Mouse (Mus musculus) limb, embryonic 13.5 days (tissue): ENCODE data around the gene Glo1. TPM values are rescaled to one million over a fixed set of nuclear protein-coding genes. Genes with fewer than 3 reads are reported as not detected.
"Not testable (repeated sequence)": the region's sequence is repeated elsewhere in the genome, so short reads cannot be mapped to it uniquely, and the experiment has no call there.

ENCODE experiments used
- ATAC-seq: fragments of 200-750 bp; cut with Nextera tagmentation; 2 replicates; pipeline ENCODE4 v1.8.0; 2017; ENCODE audit warnings: low read depth, moderate number of reproducible peaks, moderate TSS enrichment; ENCODE audit not compliant: low FRiP score
- H3K27ac ChIP-seq: fragments of 300-500 bp; sonication (generic); 2 replicates; pipeline ENCODE4 v1.5.1; 2015; ENCODE audit warnings: inconsistent platforms, mild to moderate bottlenecking, moderate library complexity
- H3K27me3 ChIP-seq: fragments of 300-500 bp; sonication (generic); 2 replicates; pipeline ENCODE4 v1.6.1; 2015; ENCODE audit warnings: mild to moderate bottlenecking, inconsistent platforms
- H3K36me3 ChIP-seq: fragments of 300-500 bp; sonication (generic); 2 replicates; pipeline ENCODE4 v1.6.1; 2015; ENCODE audit warnings: inconsistent platforms, mild to moderate bottlenecking, moderate library complexity
- H3K4me1 ChIP-seq: fragments of 300-500 bp; sonication (generic); 2 replicates; pipeline ENCODE4 v1.6.1; 2015; ENCODE audit warnings: inconsistent platforms
- H3K4me2 ChIP-seq: fragments of 300-500 bp; sonication (generic); replicated peaks from 2 replicates; pipeline ENCODE4 v1.6.1; 2015; ENCODE audit warnings: inconsistent platforms, mild to moderate bottlenecking, moderate library complexity
- H3K4me3 ChIP-seq: fragments of 300-500 bp; sonication (generic); 2 replicates; pipeline ENCODE4 v1.5.1; 2015; ENCODE audit warnings: moderate library complexity, mild to moderate bottlenecking, inconsistent platforms
- H3K9ac ChIP-seq: fragments of 300-500 bp; sonication (generic); 2 replicates; pipeline ENCODE4 v1.6.1; 2015; ENCODE audit warnings: mild to moderate bottlenecking, inconsistent platforms
- H3K9me3 ChIP-seq: fragments of 300-500 bp; sonication (generic); 2 replicates; pipeline ENCODE4 v1.6.1; 2016; ENCODE audit warnings: inconsistent platforms
- WGBS: fragments of 180-500 bp; shearing (Covaris S2); methylation state at CpG from one replicate; pipeline ENCODE4 v1.1.7; 2015; 5-methylcytosine and 5-hydroxymethylcytosine counted together
- polyA plus RNA-seq: library from polyadenylated mRNA; unstranded; fragments of >200 nt; fragmentation: Nextera tagmentation; extraction: Ambion mirVana; gene quantifications from 2 replicates; pipeline ENCODE4 v1.2.1, GENCODE M21; 2015

Gene Glo1
- 209 and 211 TPM in 2 replicates for polyA plus RNA-seq

DNA sequence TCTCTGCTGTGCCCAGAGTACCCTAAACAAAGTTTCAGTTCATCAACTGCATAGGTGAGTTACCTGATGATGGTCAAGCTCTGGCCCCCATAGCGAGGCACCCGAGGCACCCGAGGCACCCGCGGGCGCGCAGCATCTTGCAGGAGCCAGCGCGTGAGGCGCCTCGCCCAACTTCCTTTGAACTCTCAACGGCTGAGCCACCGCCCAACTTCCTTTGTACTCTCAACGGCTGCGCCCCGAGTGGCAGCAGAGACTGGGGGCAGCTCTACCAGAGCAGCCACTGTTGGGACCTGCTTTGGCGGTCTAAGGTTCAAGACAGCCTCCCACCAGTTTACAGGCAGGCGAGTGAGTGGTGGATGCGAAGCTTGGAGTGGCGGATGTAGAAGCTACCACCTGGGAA lies at the start of gene Glo1:
Glo1 (minus strand) TSS at position 153 of the 400 bp plus-strand sequence.
- WGBS: no CpG with 5 or more reads among the region's 20 CpGs
- H3K9me3 ChIP-seq, ATAC-seq, H3K4me1 ChIP-seq, H3K4me3 ChIP-seq, H3K4me2 ChIP-seq, H3K36me3 ChIP-seq, H3K9ac ChIP-seq, H3K27me3 ChIP-seq, H3K27ac ChIP-seq: not testable (repeated sequence)

- Histone ChIP-seq H3K27me3 (no peaks in the 10 kb centered on the region), H3K4me3 (no peak overlapping the region), H3K36me3 (no peaks in the 10 kb centered on the region), H3K9me3 (peaks cover 7% of the 10 kb centered on the region; the same call in 1 of the 2 replicates), H3K27ac (no peak overlapping the region), H3K9ac (no peak overlapping the region), H3K4me2 (no peak overlapping the region), H3K4me1 (no peaks in the 10 kb centered on the region)
- ATAC-seq: no peak
- WGBS: 89% methylated on average over 9 of the region's 9 CpGs
Measured at GRCm38 (mm10) chr17:30675021-30675740, 48.5 kb upstream of the Glo1 start.

GRCm38 (mm10) chr17:30673023-30673422 lies 46.4 kb upstream of the Glo1 start:
- ATAC-seq: no peak
- 83% methylated on average over 6 of the region's 6 CpGs for WGBS
- H3K27ac ChIP-seq: no peak overlapping the region
- H3K27me3 ChIP-seq: no peaks in the 10 kb centered on the region
- no peaks in the 10 kb centered on the region for H3K36me3 ChIP-seq
- no peak overlapping the region for H3K4me3 ChIP-seq
- no peaks in the 10 kb centered on the region for H3K4me1 ChIP-seq
- H3K9me3 ChIP-seq: peaks cover 4% of the 10 kb centered on the region; the same call in 1 of the 2 replicates
- H3K4me2 ChIP-seq: no peak overlapping the region
- no peak overlapping the region for H3K9ac ChIP-seq

GRCm38 (mm10) chr17:30672556-30672955 lies 45.9 kb upstream of the Glo1 start:
- H3K4me3 ChIP-seq: no peak overlapping the region
- 65% methylated on average over 4 of the region's 4 CpGs for WGBS
- no peaks in the 10 kb centered on the region for H3K27me3 ChIP-seq
- H3K9me3 ChIP-seq: peaks cover 4% of the 10 kb centered on the region; the same call in 1 of the 2 replicates
- H3K27ac ChIP-seq: no peak overlapping the region
- no peak overlapping the region for H3K4me2 ChIP-seq
- H3K9ac ChIP-seq: no peak overlapping the region
- H3K4me1 ChIP-seq: no peaks in the 10 kb centered on the region
- no peaks in the 10 kb centered on the region for H3K36me3 ChIP-seq
- ATAC-seq: no peak

DNA sequence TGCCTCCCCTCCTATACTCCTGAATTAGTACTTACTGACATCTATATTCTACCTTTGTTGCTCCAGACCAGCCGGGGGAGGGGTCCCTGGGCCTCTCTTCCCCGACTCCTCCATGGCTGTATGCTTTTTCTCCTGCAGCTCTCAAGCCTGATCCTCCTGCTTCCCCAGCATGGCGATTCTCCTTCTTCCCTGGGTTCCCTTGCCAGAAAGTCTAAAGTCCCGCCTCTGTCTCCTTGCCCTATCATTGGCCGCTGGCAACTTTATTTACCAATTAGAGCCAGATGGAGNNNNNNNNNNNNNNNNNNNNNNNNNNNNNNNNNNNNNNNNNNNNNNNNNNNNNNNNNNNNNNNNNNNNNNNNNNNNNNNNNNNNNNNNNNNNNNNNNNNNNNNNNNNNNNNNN lies 38.2 kb upstream of the Glo1 start:
- Histone ChIP-seq H3K9me3 (peaks cover 5% of the 10 kb centered on the region; the same call in 1 of the 2 replicates), H3K4me3 (no peak overlapping the region), H3K27me3 (no peaks in the 10 kb centered on the region), H3K27ac (no peak overlapping the region), H3K4me2 (no peak overlapping the region), H3K36me3 (no peaks in the 10 kb centered on the region), H3K4me1 (0 out of 2 replicates have a peak, but pooled peaks cover 3% of the 10 kb centered on the region), H3K9ac (no peak overlapping the region)
- 79% methylated on average over 5 of the region's 5 CpGs for WGBS
- ATAC-seq: no peak

DNA sequence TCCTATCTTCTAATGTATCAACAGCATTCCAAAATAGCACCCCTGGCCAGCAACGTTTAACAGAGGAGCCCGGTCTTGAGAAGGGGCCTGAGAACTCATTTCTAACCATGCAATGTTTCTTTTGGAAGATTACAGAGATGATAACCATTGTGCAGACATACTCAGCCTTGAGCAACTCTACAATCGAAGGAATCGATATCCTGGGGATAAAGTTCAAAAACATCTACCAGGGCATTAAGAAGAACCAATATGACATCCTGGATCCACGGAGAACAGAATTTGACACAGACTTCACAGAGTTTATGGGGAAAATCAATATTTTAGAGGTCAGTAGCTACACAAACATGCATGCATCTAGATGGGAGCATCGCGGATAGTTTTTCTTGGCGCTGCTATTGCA lies 36.5 kb upstream of the Glo1 start:
- Histone ChIP-seq H3K4me2 (no peak overlapping the region), H3K9me3 (peaks cover 5% of the 10 kb centered on the region; the same call in 1 of the 2 replicates), H3K36me3 (no peaks in the 10 kb centered on the region), H3K27ac (no peak overlapping the region), H3K4me3 (no peak overlapping the region), H3K9ac (no peak overlapping the region), H3K4me1 (0 out of 2 replicates have a peak, but pooled peaks cover 3% of the 10 kb centered on the region), H3K27me3 (no peaks in the 10 kb centered on the region)
- 92% methylated on average over 8 of the region's 8 CpGs for WGBS
- no peak for ATAC-seq

DNA sequence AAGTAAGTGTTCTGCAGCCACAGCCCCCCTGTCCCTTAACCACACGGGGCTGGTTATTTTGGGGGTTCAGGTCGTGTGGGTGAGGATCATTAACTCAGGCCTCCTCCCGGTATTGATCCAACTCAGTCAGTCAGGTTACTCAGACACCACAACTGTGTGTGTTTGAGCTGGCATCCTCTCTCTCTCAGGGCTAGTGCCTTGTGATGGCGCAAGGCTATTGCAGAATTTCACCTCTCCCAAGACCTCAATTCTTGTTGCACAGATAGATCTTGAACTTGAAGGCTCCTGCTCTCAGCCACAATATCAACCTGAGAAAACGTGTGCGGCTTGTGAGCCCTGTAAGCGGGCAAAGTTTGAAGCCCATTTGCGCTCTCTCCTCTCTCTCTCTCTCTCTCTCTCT lies 35.5 kb upstream of the Glo1 start:
- no peak for ATAC-seq
- Histone ChIP-seq H3K27ac (no peak overlapping the region), H3K27me3 (no peaks in the 10 kb centered on the region), H3K9me3 (peaks cover 5% of the 10 kb centered on the region; the same call in 1 of the 2 replicates), H3K4me2 (no peak overlapping the region), H3K4me1 (peaks cover 7% of the 10 kb centered on the region; the same call in 1 of the 2 replicates), H3K4me3 (no peak overlapping the region), H3K36me3 (no peaks in the 10 kb centered on the region), H3K9ac (no peak overlapping the region)
- WGBS: 67% methylated on average over 8 of the region's 8 CpGs

DNA sequence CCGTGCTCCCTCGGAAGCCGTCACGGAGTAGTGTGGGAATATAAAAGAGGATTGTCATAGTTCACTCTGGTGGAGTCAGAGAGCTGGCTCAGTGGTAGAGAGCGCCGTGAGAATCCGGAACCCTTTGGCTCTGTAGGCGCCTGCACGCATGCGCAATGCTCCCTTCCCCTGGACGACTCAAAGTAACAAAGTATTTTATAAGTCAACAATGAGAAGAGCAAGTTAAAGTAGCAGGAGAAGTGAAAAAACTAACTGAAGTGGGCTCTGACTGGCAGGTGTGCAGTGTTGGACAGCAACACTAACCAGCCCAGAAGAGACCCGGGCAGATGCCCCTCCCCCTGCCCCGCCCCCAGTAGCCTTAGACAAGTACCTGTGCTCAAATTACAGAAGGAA lies 31.5 kb upstream of the Glo1 start:
- Histone ChIP-seq H3K27ac (peak overlapping the region; percentile 48; the same call in 1 of the 2 replicates), H3K4me2 (peak overlapping the region; percentile 64), H3K4me1 (peaks cover 7% of the 10 kb centered on the region; the same call in 1 of the 2 replicates), H3K36me3 (no peaks in the 10 kb centered on the region), H3K9ac (peak overlapping the region; percentile 45; the same call in 1 of the 2 replicates), H3K4me3 (peak overlapping the region; percentile 42), H3K9me3 (no peaks in the 10 kb centered on the region), H3K27me3 (no peaks in the 10 kb centered on the region)
- peak; percentile 67 for ATAC-seq
- 11% methylated on average over 13 of the region's 13 CpGs for WGBS

DNA sequence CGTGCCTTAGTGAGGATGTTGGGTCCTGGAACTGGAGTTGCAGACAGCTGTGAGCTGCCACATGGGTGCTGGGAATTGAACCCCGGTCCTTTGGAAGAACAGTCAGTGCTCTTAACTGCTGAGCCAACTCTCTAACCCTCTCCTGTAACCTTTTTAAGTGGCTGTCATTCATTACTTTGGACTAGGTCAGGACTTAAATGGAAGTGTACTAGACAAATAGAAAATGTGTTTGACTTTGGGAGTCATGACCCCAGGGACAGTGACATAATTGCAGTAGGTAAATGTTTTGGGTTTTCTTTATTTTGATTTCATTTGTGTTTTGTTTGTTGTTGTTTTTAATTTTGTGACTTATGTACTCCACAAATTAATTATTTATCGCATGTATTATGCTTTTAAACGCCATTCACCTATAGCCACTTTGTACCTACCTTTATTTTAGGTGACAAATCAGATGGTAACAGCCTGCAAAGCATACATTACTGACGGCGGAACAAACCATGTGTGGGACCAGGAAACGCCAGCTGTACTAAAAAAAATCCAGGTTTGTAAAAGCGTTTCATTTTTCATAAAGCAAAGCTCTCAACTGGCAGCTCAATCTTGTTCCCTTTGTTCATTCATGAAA lies 31.0 kb upstream of the Glo1 start:
- no peaks in the 10 kb centered on the region for H3K36me3 ChIP-seq
- no peaks in the 10 kb centered on the region for H3K9me3 ChIP-seq
- H3K4me2 ChIP-seq: peak overlapping the region; percentile 64
- WGBS: 50% methylated on average over 8 of the region's 8 CpGs
- ATAC-seq: no peak
- peak overlapping the region; percentile 45; the same call in 1 of the 2 replicates for H3K9ac ChIP-seq
- peaks cover 7% of the 10 kb centered on the region; the same call in 1 of the 2 replicates for H3K4me1 ChIP-seq
- H3K27ac ChIP-seq: peak overlapping the region; percentile 48; the same call in 1 of the 2 replicates
- H3K4me3 ChIP-seq: peak overlapping the region; percentile 42
- H3K27me3 ChIP-seq: no peaks in the 10 kb centered on the region

DNA sequence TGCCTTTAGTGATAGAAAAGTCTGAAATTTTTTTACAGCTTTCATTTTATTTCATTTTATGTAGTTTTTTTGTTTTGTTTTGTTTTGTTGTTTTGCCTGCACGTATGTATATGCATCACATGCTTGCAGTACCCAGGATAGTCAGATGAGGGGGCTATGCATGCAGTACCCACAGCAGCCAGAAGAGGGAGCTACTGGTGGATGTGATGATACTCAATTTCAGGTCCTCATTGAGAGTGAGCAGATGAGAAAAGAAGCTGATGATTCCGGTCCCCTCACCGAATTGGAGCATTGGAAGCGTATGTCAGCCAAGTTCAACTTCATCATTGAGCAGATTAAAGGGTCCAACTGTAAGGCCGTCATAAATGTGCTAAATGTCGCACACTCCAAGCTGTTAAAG lies 26.3 kb upstream of the Glo1 start:
- no peak overlapping the region for H3K4me3 ChIP-seq
- no peaks in the 10 kb centered on the region for H3K36me3 ChIP-seq

DNA sequence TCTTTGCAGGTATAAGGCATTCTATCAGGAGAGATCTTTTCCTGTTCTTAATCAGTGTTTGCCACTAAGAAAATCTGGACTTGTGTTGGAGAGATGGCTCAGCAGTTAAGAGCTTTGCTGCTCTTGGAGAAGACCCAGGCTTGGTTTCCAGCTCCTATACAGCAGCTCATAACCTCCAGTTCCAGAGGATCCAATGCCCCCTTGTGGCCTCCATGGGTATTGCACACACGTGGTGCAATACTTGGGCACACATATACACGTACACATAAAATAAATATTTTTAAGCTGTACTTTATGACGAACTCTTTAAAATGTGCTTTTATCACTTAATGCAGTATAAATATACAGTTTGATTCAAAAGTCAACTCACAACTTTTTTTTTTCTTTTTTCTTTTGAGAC lies 22.1 kb upstream of the Glo1 start:
- Histone ChIP-seq H3K27ac (no peak overlapping the region), H3K9ac (no peak overlapping the region), H3K9me3 (peaks cover 4% of the 10 kb centered on the region; the same call in 1 of the 2 replicates), H3K27me3 (no peaks in the 10 kb centered on the region), H3K36me3 (no peaks in the 10 kb centered on the region), H3K4me1 (no peaks in the 10 kb centered on the region), H3K4me3 (no peak overlapping the region), H3K4me2 (no peak overlapping the region)
- no peak for ATAC-seq
- 97% methylated on average over 3 of the region's 3 CpGs for WGBS

More for the DNA sequence above, 26.3 kb upstream of the Glo1 start:
- ATAC-seq: no peak
- Histone ChIP-seq H3K4me1 (peaks cover 4% of the 10 kb centered on the region; the same call in 1 of the 2 replicates), H3K27ac (no peak overlapping the region), H3K4me2 (no peak overlapping the region), H3K27me3 (no peaks in the 10 kb centered on the region), H3K9me3 (peaks cover 4% of the 10 kb centered on the region; the same call in 1 of the 2 replicates), H3K9ac (no peak overlapping the region)
- 87% methylated on average over 6 of the region's 6 CpGs for WGBS

DNA sequence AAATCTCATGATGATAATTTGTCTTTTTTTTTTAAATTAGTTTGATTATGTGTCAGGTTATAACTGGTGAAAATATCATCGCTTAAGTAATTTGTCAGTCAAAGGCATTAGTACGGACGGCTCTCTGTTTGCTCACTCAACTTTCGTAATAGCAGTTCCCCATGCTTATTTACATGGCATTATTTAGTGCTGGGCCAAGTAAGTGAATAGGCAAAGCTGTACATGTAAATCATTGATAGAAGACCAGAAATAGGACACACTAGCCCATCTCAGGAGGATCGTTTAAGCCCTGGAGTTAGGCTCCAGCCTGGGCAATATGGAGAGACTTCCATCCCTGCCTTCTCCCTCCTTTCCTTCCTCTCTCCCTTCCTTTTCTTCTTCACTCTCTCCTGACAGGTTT lies 14.2 kb upstream of the Glo1 start:
- H3K27me3 ChIP-seq: no peaks in the 10 kb centered on the region
- no peaks in the 10 kb centered on the region for H3K9me3 ChIP-seq
- H3K4me1 ChIP-seq: no peaks in the 10 kb centered on the region
- H3K9ac ChIP-seq: no peak overlapping the region
- no peak for ATAC-seq
- H3K4me3 ChIP-seq: no peak overlapping the region
- H3K4me2 ChIP-seq: no peak overlapping the region
- WGBS: 94% methylated on average over 5 of the region's 5 CpGs
- H3K27ac ChIP-seq: no peak overlapping the region
- no peaks in the 10 kb centered on the region for H3K36me3 ChIP-seq
